Mouse (Mus musculus) frontal cortex, adult 2 months (tissue): ENCODE measurements at regions not wholly inside any gene's neighbourhood (a gene's known extent, or its start where the extent isn't known, plus 50 kb on each side); places are given as distances from the start of the nearest gene placed in this dataset.

Source experiments
- DNase-seq, 2 experiments: peaks; one replicate each; pipeline ENCODE4 v3.0.0; 2022; ENCODE audit warnings: low spot score in 1 of 2; ENCODE audit errors: extremely low spot score in 1 of 2

- DNase-seq, result no peak
These were observed 318.2 kb downstream of the Gpat3 start for GRCm38 (mm10) chr5:101163624-101164213.

GRCm38 (mm10) chr5:101163112-101163511, 317.6 kb downstream of the Gpat3 start:
- DNase-seq, result no peak

GRCm38 (mm10) chr5:101157416-101157815, 311.9 kb downstream of the Gpat3 start:
- peak in 1 of 2 experiments; percentile 20 for DNase-seq

- no peak for DNase-seq
These were observed 300.8 kb downstream of the Gpat3 start for GRCm38 (mm10) chr5:101146345-101146744.

GRCm38 (mm10) chr5:101124941-101125453, 279.5 kb downstream of the Gpat3 start:
- DNase-seq, result no peak

GRCm38 (mm10) chr5:101122914-101123313, 277.4 kb downstream of the Gpat3 start:
- no peak for DNase-seq

- DNase-seq, result peak in 1 of 2 experiments; percentile 10
These were observed 275.1 kb downstream of the Gpat3 start for GRCm38 (mm10) chr5:101120509-101121201.

- DNase-seq, result no peak
These were observed 266.7 kb downstream of the Gpat3 start for GRCm38 (mm10) chr5:101112151-101112769.

GRCm38 (mm10) chr5:101111619-101112018, 266.1 kb downstream of the Gpat3 start:
- no peak for DNase-seq

GRCm38 (mm10) chr5:101100975-101101699, 255.6 kb downstream of the Gpat3 start:
- DNase-seq, result no peak

- no peak for DNase-seq
These were observed 245.6 kb downstream of the Gpat3 start for GRCm38 (mm10) chr5:101091027-101091598.

GRCm38 (mm10) chr5:101090415-101091026, 245.0 kb downstream of the Gpat3 start:
- no peak for DNase-seq

- DNase-seq, result no peak
These were observed 239.7 kb downstream of the Gpat3 start for GRCm38 (mm10) chr5:101085199-101085598.

GRCm38 (mm10) chr5:101082611-101083010, 237.1 kb downstream of the Gpat3 start:
- no peak for DNase-seq

- peak in 1 of 2 experiments; percentile 8 for DNase-seq
These were observed 218.8 kb downstream of the Gpat3 start for GRCm38 (mm10) chr5:101064308-101064707.

GRCm38 (mm10) chr5:101063254-101063653, 217.7 kb downstream of the Gpat3 start:
- no peak for DNase-seq

GRCm38 (mm10) chr5:101051591-101051990, 206.1 kb downstream of the Gpat3 start:
- peak in 1 of 2 experiments; percentile 55 for DNase-seq

GRCm38 (mm10) chr5:101040488-101040887, 195.0 kb downstream of the Gpat3 start:
- no peak for DNase-seq

- no peak for DNase-seq
These were observed 187.5 kb downstream of the Gpat3 start for GRCm38 (mm10) chr5:101032968-101033367.
